Mouse (Mus musculus) monocyte, adult 2 months (primary cell): ENCODE measurements around the gene Spryd7.
"Not testable (repeated sequence)": the region's sequence is repeated elsewhere in the genome, so short reads cannot be mapped to it uniquely, and the experiment has no call there.

ENCODE experiments used
- DNase-seq, 2 experiments: peaks; one replicate each; pipeline ENCODE4 v3.0.0; 2022; ENCODE audit warnings: low spot score in 2 of 2, low read depth in 1 of 2

Gene Spryd7

DNA sequence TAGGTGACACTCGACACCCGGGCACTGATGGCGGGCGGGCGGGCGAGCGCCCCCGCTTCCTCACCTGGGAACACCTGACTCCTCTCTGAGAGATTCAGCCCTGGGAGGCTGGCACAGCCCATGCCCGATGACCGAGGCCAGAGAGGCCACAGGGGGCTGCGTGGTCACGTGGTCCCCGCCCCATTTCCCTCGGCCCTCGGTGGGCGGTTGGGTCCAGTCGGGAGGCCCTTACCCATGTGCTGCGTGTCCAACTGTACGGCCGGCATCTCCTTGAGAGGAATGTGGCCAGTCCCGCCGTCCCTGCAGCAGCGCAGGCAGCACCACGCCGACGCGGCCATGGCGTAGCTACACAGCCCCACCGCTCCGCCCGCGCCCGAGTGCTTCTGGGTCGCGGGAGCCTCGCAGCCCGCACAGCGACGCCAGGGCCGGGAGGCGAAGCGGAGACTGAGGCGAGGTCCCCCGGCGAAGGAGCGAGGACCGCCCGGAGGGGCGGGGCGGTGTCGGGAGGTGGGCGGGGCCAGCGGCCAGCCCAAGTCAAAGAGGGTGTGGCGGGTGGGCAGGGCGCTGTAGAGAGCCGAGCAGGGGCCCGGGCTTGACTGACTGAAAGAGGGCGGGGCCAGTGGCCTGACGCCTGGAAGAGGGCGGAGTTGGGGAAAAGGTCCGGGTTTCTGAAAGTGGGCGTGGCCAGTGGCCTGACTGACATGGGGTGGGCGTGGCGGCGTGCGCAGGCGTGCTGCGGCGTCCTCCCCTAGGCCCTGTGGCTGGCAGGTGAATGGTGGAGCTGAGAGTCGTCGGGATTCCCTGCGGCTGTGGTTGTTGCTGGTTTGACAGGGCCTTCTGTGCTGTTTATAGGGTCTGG lies at the start of gene Spryd7:
TSS of gene Spryd7 (minus strand) at position 598 of the 859 bp plus-strand sequence.
- DNase-seq = peak; percentile 92 to 96

DNA sequence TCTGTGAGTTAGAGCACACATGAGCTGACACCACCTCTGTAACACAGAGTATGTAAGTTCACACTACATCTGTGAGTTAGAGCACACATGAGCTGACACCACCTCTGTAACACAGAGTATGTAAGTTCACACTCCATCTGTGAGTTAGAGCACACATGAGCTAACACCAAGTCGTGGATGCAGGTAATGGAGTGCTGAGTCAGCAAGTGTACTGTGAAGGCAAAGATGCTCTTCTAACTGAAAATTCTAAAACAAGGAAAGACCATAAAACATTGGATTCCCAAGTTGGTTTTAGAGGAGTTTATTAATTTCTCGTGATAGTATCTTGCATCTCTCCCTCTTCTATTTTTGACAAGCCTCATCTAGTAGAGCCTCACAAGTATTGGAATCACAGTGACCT lies 49.4 kb upstream of the Spryd7 start:
- DNase-seq = not testable (repeated sequence)

DNA sequence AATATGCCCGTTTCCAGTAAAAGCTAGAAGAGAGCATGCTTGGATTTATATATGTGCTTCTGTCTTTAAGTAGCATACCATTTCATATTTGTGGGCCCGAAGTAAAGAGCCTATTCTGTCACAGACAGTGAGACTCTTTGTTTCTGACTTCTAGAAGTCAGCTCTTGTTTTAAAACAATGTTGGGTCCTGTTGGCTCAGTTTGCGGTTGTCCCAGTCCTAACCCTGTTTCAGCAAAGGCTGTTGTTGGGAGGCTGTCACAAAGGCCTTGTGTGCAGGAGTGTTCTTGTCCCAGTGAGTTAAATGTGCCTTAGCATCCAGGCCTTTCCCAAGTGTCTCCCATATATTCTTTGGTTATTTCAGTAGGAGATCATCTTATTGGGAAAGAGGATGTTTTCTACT lies 47.4 kb upstream of the Spryd7 start:
- no peak for DNase-seq

GRCm38 (mm10) chr14:61603069-61603755 lies 46.5 kb upstream of the Spryd7 start:
- no peak for DNase-seq

- DNase-seq = no peak
These were observed 44.7 kb upstream of the Spryd7 start for GRCm38 (mm10) chr14:61601348-61601747.

DNA sequence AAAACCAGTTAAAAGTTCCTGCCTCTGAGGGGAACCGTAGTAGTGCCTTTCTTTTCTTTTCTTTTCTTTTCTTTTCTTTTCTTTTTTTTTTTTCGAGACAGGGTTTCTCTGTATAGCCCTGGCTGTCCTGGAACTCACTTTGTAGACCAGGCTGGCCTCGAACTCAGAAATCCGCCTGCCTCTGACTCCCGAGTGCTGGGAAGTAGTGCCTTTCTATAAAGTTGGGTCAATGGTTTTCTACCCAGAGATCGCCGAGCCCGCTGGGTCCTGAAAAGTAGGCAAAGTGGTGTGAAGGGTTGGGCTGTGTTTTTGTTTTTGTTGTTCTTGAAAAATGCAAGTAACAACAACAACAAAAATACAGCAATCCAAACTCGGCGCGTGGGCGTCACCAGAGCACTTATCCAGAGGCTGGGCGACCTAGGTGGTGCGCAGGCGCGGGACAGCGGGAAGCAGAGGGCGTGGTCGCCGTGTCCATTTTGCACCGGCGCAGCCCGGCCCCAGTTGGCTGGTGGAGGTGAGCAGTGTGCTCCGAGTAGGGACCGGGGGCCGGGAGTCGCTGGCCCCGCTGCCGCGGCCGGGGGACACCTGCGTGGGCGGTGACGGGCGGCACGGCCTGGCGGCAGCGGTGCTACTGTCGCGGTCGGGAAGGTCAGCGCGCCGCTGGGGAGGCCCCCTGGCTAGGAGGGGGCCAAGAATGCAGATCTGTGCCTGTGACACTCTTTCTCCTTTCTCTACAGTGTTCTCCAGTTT lies 42.5 kb upstream of the Spryd7 start:
- DNase-seq = peak; percentile 50 to 75

DNA sequence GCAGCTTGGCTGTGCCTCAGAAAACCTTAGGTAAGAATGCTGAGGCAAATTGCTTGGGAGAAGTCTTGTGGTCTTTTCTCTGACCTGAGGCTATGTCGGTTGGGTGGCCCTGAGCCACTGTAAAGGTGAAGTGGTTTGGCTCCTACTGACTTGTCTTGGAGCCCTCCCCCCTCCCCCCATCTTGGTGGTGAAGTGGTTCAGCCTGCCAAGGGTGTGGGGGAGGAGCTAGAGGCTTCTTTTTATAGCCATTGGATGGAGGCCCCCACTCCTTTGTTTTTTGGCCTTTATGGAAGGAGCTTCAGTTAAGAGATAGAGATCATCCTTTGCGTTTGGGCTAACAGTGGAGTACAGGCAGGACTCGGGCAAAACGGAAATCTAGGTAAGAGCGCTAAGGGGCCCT lies 41.3 kb upstream of the Spryd7 start, which contains the start of gene Trim13:
TSS of gene Trim13 (plus strand) at position 280 of the 400 bp plus-strand sequence.
- no peak for DNase-seq

GRCm38 (mm10) chr14:61596719-61597426 lies 40.2 kb upstream of the Spryd7 start:
- DNase-seq = no peak

GRCm38 (mm10) chr14:61589288-61590065 lies 32.8 kb upstream of the Spryd7 start:
- DNase-seq = no peak

GRCm38 (mm10) chr14:61575941-61576340 lies 19.3 kb upstream of the Spryd7 start:
- no peak for DNase-seq

DNA sequence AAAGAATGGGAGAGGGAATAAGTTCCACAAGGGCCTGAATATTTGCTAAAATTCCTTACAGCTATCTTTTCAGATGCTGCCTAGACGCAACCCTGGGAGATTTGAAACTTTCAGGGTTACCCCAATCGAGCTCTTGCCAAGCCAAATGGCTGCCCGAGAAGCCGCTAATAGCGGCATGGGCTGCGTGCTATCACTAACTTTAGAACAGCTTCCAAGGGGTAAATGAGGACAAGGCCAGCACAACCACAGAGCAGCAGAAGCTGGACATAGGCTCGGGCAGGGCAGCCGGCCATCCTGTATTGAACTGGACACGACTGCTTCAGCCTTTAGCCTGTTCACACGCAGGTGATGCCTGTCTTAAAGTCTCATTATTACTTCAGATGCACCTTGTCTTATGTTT lies 18.4 kb upstream of the Spryd7 start:
- DNase-seq = no peak

- DNase-seq = no peak
These were observed 15.4 kb upstream of the Spryd7 start for GRCm38 (mm10) chr14:61572131-61572530.

DNA sequence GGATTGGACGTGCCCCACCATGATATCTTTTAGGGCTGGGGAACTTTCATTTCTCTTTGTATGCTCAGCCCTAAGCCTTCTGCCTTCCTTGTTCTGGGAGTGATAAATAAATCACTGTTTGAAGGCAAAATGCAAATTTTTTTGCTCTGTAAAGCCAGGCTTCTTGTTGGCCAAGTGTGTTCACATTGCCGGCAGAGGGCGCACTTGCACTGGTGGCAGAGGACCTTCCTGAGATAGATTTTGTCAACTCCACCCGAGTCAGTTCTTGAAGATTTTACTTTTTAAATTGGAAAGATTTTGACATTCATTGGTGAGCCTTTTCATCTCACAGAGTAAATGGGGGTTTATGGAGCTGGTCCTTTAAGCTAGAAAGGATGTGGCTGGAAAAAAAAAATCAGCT lies 14.7 kb upstream of the Spryd7 start:
- DNase-seq = peak; percentile 20 to 73

DNA sequence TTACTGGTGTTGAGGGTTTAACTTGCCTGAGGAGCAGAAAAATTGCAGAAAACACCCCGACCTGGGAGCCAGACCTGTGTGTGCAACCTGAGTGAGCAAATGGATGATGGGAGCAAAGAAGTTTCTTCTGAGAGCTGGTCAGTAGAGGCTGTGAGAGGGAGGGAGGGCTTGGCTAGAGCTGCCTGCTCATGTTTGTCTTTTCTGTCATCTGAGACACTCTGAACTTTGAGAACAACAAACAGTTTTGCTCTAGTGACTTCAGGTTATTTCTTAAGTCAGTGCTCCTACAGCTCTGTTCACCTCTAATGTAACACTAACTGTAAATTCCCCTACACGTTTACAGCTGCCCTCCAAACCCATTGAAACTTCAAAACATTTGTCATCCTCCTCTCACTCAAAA lies 12.7 kb upstream of the Spryd7 start:
- no peak for DNase-seq

DNA sequence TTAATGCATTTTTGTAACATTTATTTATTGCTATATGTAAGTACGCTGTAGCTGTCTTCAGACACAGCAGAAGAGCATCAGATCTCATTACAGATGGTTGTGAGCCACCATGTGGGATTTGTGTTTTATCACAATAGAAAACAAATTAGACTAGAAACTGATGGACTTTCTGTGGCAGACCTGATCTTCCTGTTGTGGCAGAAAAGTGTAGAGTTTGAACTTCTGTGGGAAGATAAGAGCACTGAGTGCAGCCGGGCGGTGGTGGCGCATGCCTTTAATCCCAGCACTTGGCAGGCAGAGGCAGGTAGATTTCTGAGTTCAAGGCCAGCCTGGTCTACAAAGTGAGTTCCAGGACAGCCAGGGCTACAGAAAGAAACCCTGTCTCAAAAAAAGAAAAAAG lies 9.5 kb upstream of the Spryd7 start:
- DNase-seq = not testable (repeated sequence)

DNA sequence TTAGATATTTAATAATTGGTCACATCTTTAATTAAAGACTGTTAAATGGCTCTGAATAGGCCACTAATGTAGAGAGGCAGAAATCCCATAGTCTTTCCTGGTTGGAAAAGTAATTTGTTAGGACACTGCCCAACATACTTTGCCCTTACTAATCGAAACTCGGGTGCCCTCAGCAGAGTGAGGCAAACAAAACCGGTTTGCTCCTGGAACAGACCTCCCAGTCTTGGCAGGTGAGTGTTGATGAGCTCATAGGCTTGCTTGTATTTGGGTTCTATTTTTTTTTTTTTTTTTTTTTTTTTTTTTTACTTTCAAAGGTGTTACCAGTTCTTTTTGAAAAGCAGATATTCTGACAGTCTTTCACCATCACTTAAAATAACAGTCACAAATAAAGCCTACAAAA lies 3.2 kb upstream of the Spryd7 start:
- DNase-seq = no peak

GRCm38 (mm10) chr14:61558901-61559300 lies 2.2 kb upstream of the Spryd7 start:
- no peak for DNase-seq

DNA sequence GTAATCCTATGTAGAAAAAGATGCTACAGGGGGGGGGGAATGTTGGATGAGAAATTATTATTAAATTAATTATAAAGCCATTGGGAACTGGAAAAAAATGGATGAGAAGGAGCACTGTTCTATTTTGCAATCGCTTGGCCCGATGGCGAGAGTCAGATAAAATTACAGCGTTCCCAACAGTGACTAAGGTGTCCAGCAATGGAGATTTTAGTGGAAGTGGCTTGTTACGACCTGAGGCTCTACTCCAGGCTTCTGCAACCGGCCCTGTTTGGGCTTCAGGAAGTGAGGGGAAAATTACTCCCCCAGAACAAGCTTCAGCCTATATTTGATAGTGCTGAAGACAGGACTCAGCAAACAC lies 776 bp downstream of the Spryd7 start:
- DNase-seq = no peak

DNA sequence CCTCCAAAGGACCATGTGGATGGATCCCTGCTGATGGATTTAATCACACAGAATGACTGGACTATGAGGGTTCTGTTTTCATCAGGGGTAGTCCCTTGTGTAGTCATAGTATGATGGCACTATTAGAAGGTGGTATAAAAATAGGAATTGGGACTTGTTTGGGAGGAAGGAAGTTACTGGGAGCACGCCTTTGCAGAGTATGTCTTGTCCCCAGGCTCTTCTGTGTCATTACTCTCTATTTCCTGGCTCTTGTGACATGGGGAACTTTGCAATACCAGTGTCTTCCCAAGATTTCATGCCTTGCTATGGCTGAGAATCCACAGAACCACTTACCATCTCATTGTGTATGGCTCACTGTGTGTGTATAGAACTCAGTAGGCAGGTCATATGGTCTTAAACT lies 8.1 kb downstream of the Spryd7 start:
- DNase-seq = no peak

- not testable (repeated sequence) for DNase-seq
These were observed 18.9 kb downstream of the Spryd7 start for GRCm38 (mm10) chr14:61537772-61538171.
